Mouse (Mus musculus): ENCODE results near the gene Dynll2. TPM values are rescaled to one million over a fixed set of nuclear protein-coding genes. Genes with fewer than 3 reads are reported as not detected.

The Dynll2 gene
- polyA plus RNA-seq, 1 experiment from 2014 or later = 52.5 TPM

DNA sequence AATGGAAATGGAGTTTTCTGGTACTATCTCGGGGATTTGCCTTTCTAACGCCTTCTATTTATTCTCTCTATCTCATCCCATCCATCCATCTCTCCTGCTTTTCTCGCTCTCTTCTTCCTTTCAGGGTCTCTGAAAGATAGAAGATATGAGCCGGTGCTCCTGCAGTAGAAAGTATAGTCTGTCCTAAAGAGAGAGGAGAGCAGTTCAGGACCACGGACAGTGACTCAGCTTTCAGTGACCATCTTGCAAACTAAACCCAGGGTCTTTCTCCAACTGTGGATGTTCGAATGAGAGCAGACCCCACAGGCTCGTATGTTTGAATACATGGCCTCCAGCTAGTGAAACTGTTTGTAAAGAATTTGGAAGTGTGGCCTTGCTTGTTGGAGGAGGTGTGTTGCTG lies 30.3 kb downstream of the Dynll2 start:
- no peaks in the 10 kb centered on the region for H3K4me1 ChIP-seq (replicated peaks)
- no peaks in the 10 kb centered on the region for H3K9me3 ChIP-seq
- no peak for ATAC-seq
- WGBS = 44% methylated on average over 7 of the region's 7 CpGs
- H3K4me2 ChIP-seq (replicated peaks) = no peak overlapping the region
- no peak overlapping the region for H3K27ac ChIP-seq
- H3K36me3 ChIP-seq = no peaks in the 10 kb centered on the region
- H3K4me3 ChIP-seq (replicated peaks) = no peak overlapping the region
- no peaks in the 10 kb centered on the region for H3K27me3 ChIP-seq
- H3K9ac ChIP-seq (replicated peaks) = no peak overlapping the region

DNA sequence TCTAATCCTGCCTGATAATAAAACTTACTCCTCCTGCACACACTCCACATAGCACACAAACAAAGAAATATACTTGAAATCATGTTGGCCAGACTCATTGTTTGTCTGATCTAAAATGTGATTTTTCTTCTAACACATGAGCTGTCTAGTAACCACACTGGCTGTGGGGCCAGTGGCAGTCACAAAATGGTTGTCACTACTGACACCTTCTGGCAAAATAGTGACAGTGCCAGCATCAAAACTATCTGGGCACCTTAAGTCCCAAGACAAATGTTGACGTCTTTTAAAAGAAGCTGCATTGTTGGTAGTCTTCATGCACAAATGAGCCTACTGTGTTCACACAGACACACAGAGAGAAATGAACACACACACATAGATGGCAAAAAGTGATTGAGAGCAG lies 32.2 kb downstream of the Dynll2 start:
- H3K9me3 ChIP-seq = no peaks in the 10 kb centered on the region
- no peaks in the 10 kb centered on the region for H3K4me1 ChIP-seq (replicated peaks)
- H3K27me3 ChIP-seq = no peaks in the 10 kb centered on the region
- no peak overlapping the region for H3K27ac ChIP-seq
- no peak overlapping the region for H3K4me3 ChIP-seq (replicated peaks)
- no peak overlapping the region for H3K9ac ChIP-seq (replicated peaks)
- no peak overlapping the region for H3K4me2 ChIP-seq (replicated peaks)
- ATAC-seq = no peak
- 4% methylated on average over 1 of the region's 1 CpGs for whole genome bisulfite sequencing
- H3K36me3 ChIP-seq = no peaks in the 10 kb centered on the region

GRCm38 (mm10) chr11:87949990-87950389 lies 37.3 kb downstream of the Dynll2 start:
- H3K4me2 ChIP-seq (replicated peaks) = no peak overlapping the region
- no peak overlapping the region for H3K4me3 ChIP-seq (replicated peaks)
- ATAC-seq = no peak
- no peak overlapping the region for H3K27ac ChIP-seq
- H3K4me1 ChIP-seq (replicated peaks) = no peaks in the 10 kb centered on the region
- no peak overlapping the region for H3K9ac ChIP-seq (replicated peaks)
- WGBS = 2% methylated on average over 2 of the region's 2 CpGs
- H3K27me3 ChIP-seq = no peaks in the 10 kb centered on the region
- H3K9me3 ChIP-seq = no peaks in the 10 kb centered on the region
- no peaks in the 10 kb centered on the region for H3K36me3 ChIP-seq

DNA sequence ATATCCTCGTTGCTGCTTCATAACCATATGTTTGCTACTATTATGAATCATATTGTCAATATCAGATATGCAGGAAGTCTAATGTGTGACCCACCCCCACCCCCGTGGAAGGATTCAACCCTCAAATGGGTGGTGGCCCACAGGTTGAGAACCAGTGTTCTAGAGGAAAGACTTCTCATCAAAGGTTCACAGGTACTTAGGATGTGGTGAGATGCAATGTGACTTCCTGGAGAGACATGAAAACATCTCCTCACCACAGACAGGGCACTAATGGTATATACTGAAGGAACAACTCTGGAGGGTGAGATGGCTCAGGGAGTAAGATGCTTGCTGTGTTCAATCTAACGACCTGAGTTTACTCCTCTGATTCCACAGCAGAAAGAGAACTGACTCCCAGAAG lies 51.9 kb downstream of the Dynll2 start:
- no peaks in the 10 kb centered on the region for H3K36me3 ChIP-seq
- no peak overlapping the region for H3K9ac ChIP-seq (replicated peaks)
- no peak for ATAC-seq
- WGBS = 75% methylated on average over 3 of the region's 3 CpGs
- no peak overlapping the region for H3K4me2 ChIP-seq (replicated peaks)
- no peak overlapping the region for H3K4me3 ChIP-seq (replicated peaks)
- no peak overlapping the region for H3K27ac ChIP-seq
- no peaks in the 10 kb centered on the region for H3K4me1 ChIP-seq (replicated peaks)
- no peaks in the 10 kb centered on the region for H3K9me3 ChIP-seq
- no peaks in the 10 kb centered on the region for H3K27me3 ChIP-seq

GRCm38 (mm10) chr11:87933731-87934130 lies 53.6 kb downstream of the Dynll2 start:
- H3K9ac ChIP-seq (replicated peaks) = no peak overlapping the region
- H3K9me3 ChIP-seq = no peaks in the 10 kb centered on the region
- 78% methylated on average over 2 of the region's 2 CpGs for WGBS
- no peak overlapping the region for H3K4me2 ChIP-seq (replicated peaks)
- ATAC-seq = no peak
- H3K4me1 ChIP-seq (replicated peaks) = no peaks in the 10 kb centered on the region
- H3K4me3 ChIP-seq (replicated peaks) = no peak overlapping the region
- no peaks in the 10 kb centered on the region for H3K36me3 ChIP-seq
- H3K27ac ChIP-seq = no peak overlapping the region
- H3K27me3 ChIP-seq = no peaks in the 10 kb centered on the region

DNA sequence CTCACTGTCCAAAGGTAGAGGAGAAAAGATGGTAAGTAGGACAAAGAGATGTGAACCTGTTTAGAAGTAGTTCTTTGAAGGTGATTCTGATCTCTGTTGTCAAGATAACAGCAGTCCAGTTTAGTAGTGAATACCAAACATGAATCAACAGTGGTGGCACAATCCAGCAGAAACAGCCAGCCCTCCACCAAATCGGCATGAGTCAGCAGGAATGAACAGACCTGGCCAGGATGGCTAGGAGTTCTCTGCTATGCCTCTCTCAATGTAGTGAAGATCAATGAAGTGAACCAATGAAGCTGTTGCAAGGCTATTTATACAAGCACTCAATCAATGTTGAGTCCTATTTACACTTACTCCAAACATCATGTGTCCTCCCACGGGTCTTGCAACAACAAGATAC lies 57.0 kb downstream of the Dynll2 start:
- no peaks in the 10 kb centered on the region for H3K9me3 ChIP-seq
- no peak overlapping the region for H3K27ac ChIP-seq
- no peaks in the 10 kb centered on the region for H3K4me1 ChIP-seq (replicated peaks)
- 92% methylated on average over 2 of the region's 2 CpGs for WGBS
- H3K4me3 ChIP-seq (replicated peaks) = no peak overlapping the region
- no peaks in the 10 kb centered on the region for H3K27me3 ChIP-seq
- H3K36me3 ChIP-seq = no peaks in the 10 kb centered on the region
- ATAC-seq = no peak
- no peak overlapping the region for H3K4me2 ChIP-seq (replicated peaks)
- no peak overlapping the region for H3K9ac ChIP-seq (replicated peaks)

Other genes with a start within 250 kb of the Dynll2 start
- 165 and 177 TPM in 2 replicates for gene Supt4a, start 250.0 kb downstream of the Dynll2 start, polyA plus RNA-seq (2015; fragmentation: Nextera tagmentation; extraction: Ambion mirVana)
- gene Tspoap1, start 227.0 kb downstream of the Dynll2 start, polyA plus RNA-seq (2015; fragmentation: Nextera tagmentation; extraction: Ambion mirVana) = 41.1 and 48.7 TPM in 2 replicates
- gene Mpo, start 194.0 kb downstream of the Dynll2 start, polyA plus RNA-seq (2015; fragmentation: Nextera tagmentation; extraction: Ambion mirVana) = 0.31 and 0.41 TPM in 2 replicates
- gene Lpo, start 159.2 kb downstream of the Dynll2 start, polyA plus RNA-seq (2015; fragmentation: Nextera tagmentation; extraction: Ambion mirVana) = 0.49 and 0.54 TPM in 2 replicates
- gene Mks1, start 134.3 kb downstream of the Dynll2 start, polyA plus RNA-seq (2015; fragmentation: Nextera tagmentation; extraction: Ambion mirVana) = 12.4 and 15.8 TPM in 2 replicates
- gene Epx, start 112.0 kb downstream of the Dynll2 start, polyA plus RNA-seq (2015; fragmentation: Nextera tagmentation; extraction: Ambion mirVana) = 0.10 and 0.16 TPM in 2 replicates
- not detected in 2 replicates for gene Olfr462, start 95.3 kb downstream of the Dynll2 start, polyA plus RNA-seq (2015; fragmentation: Nextera tagmentation; extraction: Ambion mirVana)
- not detected in 2 replicates for gene Olfr463, start 90.1 kb downstream of the Dynll2 start, polyA plus RNA-seq (2015; fragmentation: Nextera tagmentation; extraction: Ambion mirVana)
- not detected in 2 replicates for gene Olfr464, start 66.6 kb downstream of the Dynll2 start, polyA plus RNA-seq (2015; fragmentation: Nextera tagmentation; extraction: Ambion mirVana)
- gene Srsf1, start 59.8 kb upstream of the Dynll2 start, polyA plus RNA-seq (2015; fragmentation: Nextera tagmentation; extraction: Ambion mirVana) = 313 and 341 TPM in 2 replicates
- 67.2 and 70.1 TPM in 2 replicates for gene Vezf1, start 80.7 kb upstream of the Dynll2 start, polyA plus RNA-seq (2015; fragmentation: Nextera tagmentation; extraction: Ambion mirVana)
- gene Cuedc1, start 110.5 kb upstream of the Dynll2 start, polyA plus RNA-seq (2015; fragmentation: Nextera tagmentation; extraction: Ambion mirVana) = 40.6 and 46.1 TPM in 2 replicates
- 68.6 and 69.8 TPM in 2 replicates for gene Mrps23, start 216.9 kb upstream of the Dynll2 start, polyA plus RNA-seq (2015; fragmentation: Nextera tagmentation; extraction: Ambion mirVana)